Mouse (Mus musculus) embryonic facial prominence, embryonic 13.5 days (tissue): ENCODE measurements around the gene Sf3b3. TPM values are rescaled to one million over a fixed set of nuclear protein-coding genes. Genes with fewer than 3 reads are reported as not detected.

ENCODE experiments used
- ATAC-seq: fragments of 200-750 bp; cut with Nextera tagmentation; 2 replicates; pipeline ENCODE4 v1.8.0; 2017; ENCODE audit warnings: low read depth; ENCODE audit not compliant: insufficient number of reproducible peaks, insufficient read depth, low FRiP score, low TSS enrichment
- H3K27ac ChIP-seq: fragments of 300-500 bp; sonication (generic); 2 replicates; pipeline ENCODE4 v1.5.1; 2015; ENCODE audit warnings: moderate library complexity, mild to moderate bottlenecking, inconsistent platforms
- H3K27me3 ChIP-seq: fragments of 300-500 bp; sonication (generic); 2 replicates; pipeline ENCODE4 v1.6.1; 2015; ENCODE audit warnings: mild to moderate bottlenecking, inconsistent platforms
- H3K36me3 ChIP-seq: fragments of 300-500 bp; sonication (generic); 2 replicates; pipeline ENCODE4 v1.6.1; 2015; ENCODE audit warnings: mild to moderate bottlenecking, inconsistent platforms
- H3K4me1 ChIP-seq: fragments of 300-500 bp; sonication (generic); 2 replicates; pipeline ENCODE4 v1.6.1; 2015; ENCODE audit warnings: inconsistent platforms
- H3K4me2 ChIP-seq: fragments of 300-500 bp; sonication (generic); 2 replicates; pipeline ENCODE4 v1.6.1; 2015; ENCODE audit warnings: moderate library complexity, mild to moderate bottlenecking, inconsistent platforms
- H3K4me3 ChIP-seq: fragments of 300-500 bp; sonication (generic); 2 replicates; pipeline ENCODE4 v1.5.1; 2015; ENCODE audit warnings: mild to moderate bottlenecking, inconsistent platforms
- H3K9ac ChIP-seq: fragments of 300-500 bp; sonication (generic); 2 replicates; pipeline ENCODE4 v1.6.1; 2015; ENCODE audit warnings: mild to moderate bottlenecking, inconsistent platforms
- H3K9me3 ChIP-seq: fragments of 300-500 bp; sonication (generic); 2 replicates; pipeline ENCODE4 v1.6.1; 2016; ENCODE audit warnings: inconsistent platforms
- WGBS: fragments of 180-500 bp; shearing (Covaris S2); methylation state at CpG from one replicate; pipeline ENCODE4 v1.1.7; 2015; ENCODE audit warnings: mixed read lengths; 5-methylcytosine and 5-hydroxymethylcytosine counted together
- polyA plus RNA-seq: library from polyadenylated mRNA; unstranded; fragments of >200 nt; fragmentation: Nextera tagmentation; extraction: Ambion mirVana; gene quantifications from 2 replicates; pipeline ENCODE4 v1.2.1, GENCODE M21; 2015

The Sf3b3 gene
- polyA plus RNA-seq, 1 experiment from 2014 or later, result 158 TPM

- no peak for ATAC-seq
- Histone ChIP-seq H3K36me3 (peaks cover 48% of the 10 kb centered on the region), H3K9ac (peak overlapping the region; percentile 94), H3K27ac (peak overlapping the region; percentile 82), H3K4me3 (peak overlapping the region; percentile 87), H3K27me3 (no peaks in the 10 kb centered on the region), H3K9me3 (no peaks in the 10 kb centered on the region), H3K4me1 (peaks cover 23% of the 10 kb centered on the region), H3K4me2 (peak overlapping the region; percentile 70)
- WGBS, result 5% methylated on average over 17 of the region's 17 CpGs
Measured at GRCm38 (mm10) chr8:110845821-110846404, 674 bp downstream of the Sf3b3 start.

- no peak overlapping the region for H3K27ac ChIP-seq
- peak overlapping the region; percentile 70 for H3K4me2 ChIP-seq
- peak overlapping the region; percentile 87 for H3K4me3 ChIP-seq
- peak overlapping the region; percentile 52; the same call in 1 of the 2 replicates for H3K9ac ChIP-seq
- H3K4me1 ChIP-seq, result peaks cover 23% of the 10 kb centered on the region
- 73% methylated on average over 3 of the region's 3 CpGs for WGBS
- peaks cover 48% of the 10 kb centered on the region for H3K36me3 ChIP-seq
- no peak for ATAC-seq
- H3K9me3 ChIP-seq, result no peaks in the 10 kb centered on the region
- no peaks in the 10 kb centered on the region for H3K27me3 ChIP-seq
Measured at GRCm38 (mm10) chr8:110844941-110845340, 1.6 kb downstream of the Sf3b3 start.

- Histone ChIP-seq H3K4me2 (no peak overlapping the region), H3K9ac (no peak overlapping the region), H3K36me3 (peaks cover 61% of the 10 kb centered on the region), H3K9me3 (no peaks in the 10 kb centered on the region), H3K4me3 (no peak overlapping the region), H3K4me1 (peaks cover 22% of the 10 kb centered on the region), H3K27me3 (no peaks in the 10 kb centered on the region), H3K27ac (no peak overlapping the region)
- WGBS, result 54% methylated on average over 5 of the region's 5 CpGs
- no peak for ATAC-seq
Measured at GRCm38 (mm10) chr8:110843207-110843606, 3.4 kb downstream of the Sf3b3 start.

- Histone ChIP-seq H3K9me3 (no peaks in the 10 kb centered on the region), H3K9ac (no peak overlapping the region), H3K4me2 (no peak overlapping the region), H3K4me1 (peaks cover 14% of the 10 kb centered on the region), H3K27me3 (no peaks in the 10 kb centered on the region), H3K27ac (no peak overlapping the region), H3K36me3 (peaks cover 73% of the 10 kb centered on the region), H3K4me3 (no peak overlapping the region)
- 96% methylated on average over 3 of the region's 3 CpGs for WGBS
- no peak for ATAC-seq
Measured at GRCm38 (mm10) chr8:110842012-110842574, 4.5 kb downstream of the Sf3b3 start.

GRCm38 (mm10) chr8:110831956-110832355, 14.6 kb downstream of the Sf3b3 start:
- no peak overlapping the region for H3K27ac ChIP-seq
- H3K9ac ChIP-seq, result no peak overlapping the region
- 87% methylated on average over 3 of the region's 3 CpGs for WGBS
- no peaks in the 10 kb centered on the region for H3K4me1 ChIP-seq
- no peaks in the 10 kb centered on the region for H3K9me3 ChIP-seq
- H3K4me2 ChIP-seq, result no peak overlapping the region
- H3K27me3 ChIP-seq, result no peaks in the 10 kb centered on the region
- H3K36me3 ChIP-seq, result peaks cover 94% of the 10 kb centered on the region
- H3K4me3 ChIP-seq, result no peak overlapping the region
- no peak for ATAC-seq

GRCm38 (mm10) chr8:110828511-110828910, 18.1 kb downstream of the Sf3b3 start:
- peaks cover 93% of the 10 kb centered on the region for H3K36me3 ChIP-seq
- H3K4me2 ChIP-seq, result no peak overlapping the region
- WGBS, result 75% methylated on average over 3 of the region's 3 CpGs
- no peak overlapping the region for H3K9ac ChIP-seq
- H3K4me1 ChIP-seq, result no peaks in the 10 kb centered on the region
- no peak for ATAC-seq
- no peak overlapping the region for H3K27ac ChIP-seq
- no peaks in the 10 kb centered on the region for H3K9me3 ChIP-seq
- H3K27me3 ChIP-seq, result no peaks in the 10 kb centered on the region
- H3K4me3 ChIP-seq, result no peak overlapping the region

- Histone ChIP-seq H3K4me1 (no peaks in the 10 kb centered on the region), H3K9me3 (no peaks in the 10 kb centered on the region), H3K27ac (no peak overlapping the region), H3K36me3 (peaks cover 97% of the 10 kb centered on the region), H3K27me3 (no peaks in the 10 kb centered on the region), H3K9ac (no peak overlapping the region), H3K4me2 (no peak overlapping the region), H3K4me3 (no peak overlapping the region)
- 87% methylated on average over 1 of the region's 1 CpGs for WGBS
- no peak for ATAC-seq
Measured at GRCm38 (mm10) chr8:110824861-110825260, 21.7 kb downstream of the Sf3b3 start.

- Histone ChIP-seq H3K9me3 (no peaks in the 10 kb centered on the region), H3K4me3 (no peak overlapping the region), H3K4me2 (no peak overlapping the region), H3K27ac (no peak overlapping the region), H3K36me3 (peaks cover 96% of the 10 kb centered on the region), H3K4me1 (no peaks in the 10 kb centered on the region), H3K27me3 (no peaks in the 10 kb centered on the region), H3K9ac (no peak overlapping the region)
- no peak for ATAC-seq
- 89% methylated on average over 3 of the region's 3 CpGs for WGBS
Measured at GRCm38 (mm10) chr8:110821960-110822359, 24.6 kb downstream of the Sf3b3 start.

- ATAC-seq, result no peak
- H3K4me2 ChIP-seq, result no peak overlapping the region
- H3K27ac ChIP-seq, result no peak overlapping the region
- H3K9ac ChIP-seq, result no peak overlapping the region
- no peaks in the 10 kb centered on the region for H3K9me3 ChIP-seq
- H3K27me3 ChIP-seq, result no peaks in the 10 kb centered on the region
- no peak overlapping the region for H3K4me3 ChIP-seq
- peaks cover 97% of the 10 kb centered on the region for H3K36me3 ChIP-seq
- no peaks in the 10 kb centered on the region for H3K4me1 ChIP-seq
- WGBS, result 92% methylated on average over 2 of the region's 2 CpGs
Measured at GRCm38 (mm10) chr8:110820257-110820656, 26.3 kb downstream of the Sf3b3 start.

GRCm38 (mm10) chr8:110818593-110818992, 28.0 kb downstream of the Sf3b3 start:
- Histone ChIP-seq H3K9me3 (no peaks in the 10 kb centered on the region), H3K36me3 (peaks cover 98% of the 10 kb centered on the region), H3K4me3 (no peak overlapping the region), H3K27me3 (no peaks in the 10 kb centered on the region), H3K27ac (no peak overlapping the region), H3K4me2 (no peak overlapping the region), H3K4me1 (no peaks in the 10 kb centered on the region), H3K9ac (no peak overlapping the region)
- no peak for ATAC-seq
- 79% methylated on average over 3 of the region's 3 CpGs for WGBS

- Histone ChIP-seq H3K9ac (no peak overlapping the region), H3K9me3 (no peaks in the 10 kb centered on the region), H3K27ac (no peak overlapping the region), H3K27me3 (no peaks in the 10 kb centered on the region), H3K4me2 (no peak overlapping the region), H3K4me1 (no peaks in the 10 kb centered on the region), H3K4me3 (no peak overlapping the region), H3K36me3 (peaks cover 98% of the 10 kb centered on the region)
- WGBS, result 95% methylated on average over 1 of the region's 1 CpGs
- no peak for ATAC-seq
Measured at GRCm38 (mm10) chr8:110816990-110817389, 29.6 kb downstream of the Sf3b3 start.

GRCm38 (mm10) chr8:110815308-110815707, 31.3 kb downstream of the Sf3b3 start:
- H3K36me3 ChIP-seq, result peaks cover 98% of the 10 kb centered on the region
- H3K4me2 ChIP-seq, result no peak overlapping the region
- no peak overlapping the region for H3K4me3 ChIP-seq
- 65% methylated on average over 3 of the region's 3 CpGs for WGBS
- H3K27ac ChIP-seq, result no peak overlapping the region
- no peak overlapping the region for H3K9ac ChIP-seq
- no peaks in the 10 kb centered on the region for H3K27me3 ChIP-seq
- no peaks in the 10 kb centered on the region for H3K4me1 ChIP-seq
- no peak for ATAC-seq
- no peaks in the 10 kb centered on the region for H3K9me3 ChIP-seq
